Mouse (Mus musculus): ENCODE results near the gene Upp2.

DNA sequence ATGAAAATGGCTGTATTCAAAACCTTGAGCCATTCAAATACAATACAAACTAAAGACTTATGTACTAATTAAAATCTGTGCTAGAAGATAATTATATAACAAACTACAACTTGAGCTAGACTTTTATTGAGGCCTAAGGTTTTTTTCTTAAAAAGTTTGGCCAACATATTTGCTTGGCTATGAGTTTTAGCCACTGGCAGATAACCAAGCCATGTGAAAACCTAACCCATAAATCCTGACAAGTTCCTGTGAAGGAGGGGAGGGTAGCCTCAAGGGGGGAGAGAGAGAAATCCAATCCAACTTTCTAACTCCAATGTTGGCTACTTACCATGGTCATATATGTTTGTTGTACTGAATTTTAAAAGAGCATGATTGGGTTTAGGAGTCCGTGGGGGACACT lies 48.6 kb upstream of the Upp2 start:
- TF ChIP-seq GATA1 (IDR thresholded peaks at IDR 0.05; ENCODE audit: borderline replicate concordance, low read length) (no peak), CTCF (IDR thresholded peaks at IDR 0.05; ENCODE audit: low read depth, low read length) (no peak)
